Mouse (Mus musculus): ENCODE data around the gene Arhgap15.
"Not testable (repeated sequence)": the region's sequence is repeated elsewhere in the genome, so short reads cannot be mapped to it uniquely, and the experiment has no call there.

Arhgap15 gene

GRCm38 (mm10) chr2:43748287-43748983 lies at the start of gene Arhgap15:
Gene Arhgap15, plus strand, starts transcription at chr2:43748824.
- peak; percentile 23 for DNase-seq (ENCODE audit: low read depth, low spot score)

GRCm38 (mm10) chr2:43712611-43713138 lies 35.9 kb upstream of the Arhgap15 start:
- no peak for DNase-seq (ENCODE audit: low read depth, low spot score)

- peak; percentile 50 for DNase-seq (ENCODE audit: low read depth, low spot score)
These were observed 26.0 kb upstream of the Arhgap15 start for GRCm38 (mm10) chr2:43722446-43723103.

- DNase-seq (ENCODE audit: low read depth, low spot score) = no peak
These were observed 25.5 kb upstream of the Arhgap15 start for GRCm38 (mm10) chr2:43723104-43723541.

- no peak for DNase-seq (ENCODE audit: low read depth, low spot score)
These were observed 21.4 kb upstream of the Arhgap15 start for GRCm38 (mm10) chr2:43727181-43727580.

- no peak for DNase-seq (ENCODE audit: low read depth, low spot score)
These were observed 20.9 kb upstream of the Arhgap15 start for GRCm38 (mm10) chr2:43727693-43728092.

GRCm38 (mm10) chr2:43728831-43729230 lies 19.8 kb upstream of the Arhgap15 start:
- DNase-seq (ENCODE audit: low read depth, low spot score) = no peak

GRCm38 (mm10) chr2:43732396-43732795 lies 16.2 kb upstream of the Arhgap15 start:
- no peak for DNase-seq (ENCODE audit: low read depth, low spot score)

GRCm38 (mm10) chr2:43735071-43735470 lies 13.6 kb upstream of the Arhgap15 start:
- not testable (repeated sequence) for DNase-seq (ENCODE audit: low read depth, low spot score)

- no peak for DNase-seq (ENCODE audit: low read depth, low spot score)
These were observed 11.1 kb upstream of the Arhgap15 start for GRCm38 (mm10) chr2:43737546-43737945.

GRCm38 (mm10) chr2:43738562-43739112 lies 10.0 kb upstream of the Arhgap15 start:
- no peak for DNase-seq (ENCODE audit: low read depth, low spot score)

GRCm38 (mm10) chr2:43739190-43739818 lies 9.3 kb upstream of the Arhgap15 start:
- DNase-seq (ENCODE audit: low read depth, low spot score) = no peak

GRCm38 (mm10) chr2:43749321-43749720 lies 697 bp downstream of the Arhgap15 start:
- no peak for DNase-seq (ENCODE audit: low read depth, low spot score)

GRCm38 (mm10) chr2:43755899-43756298 lies 7.3 kb downstream of the Arhgap15 start:
- no peak for DNase-seq (ENCODE audit: low read depth, low spot score)

GRCm38 (mm10) chr2:43756626-43757025 lies 8.0 kb downstream of the Arhgap15 start:
- no peak for DNase-seq (ENCODE audit: low read depth, low spot score)

- no peak for DNase-seq (ENCODE audit: low read depth, low spot score)
These were observed 13.1 kb downstream of the Arhgap15 start for GRCm38 (mm10) chr2:43761735-43762134.

- DNase-seq (ENCODE audit: low read depth, low spot score) = no peak
These were observed 14.7 kb downstream of the Arhgap15 start for GRCm38 (mm10) chr2:43763279-43763678.

GRCm38 (mm10) chr2:43764456-43764855 lies 15.8 kb downstream of the Arhgap15 start:
- DNase-seq (ENCODE audit: low read depth, low spot score) = no peak

- DNase-seq (ENCODE audit: low read depth, low spot score) = no peak
These were observed 17.6 kb downstream of the Arhgap15 start for GRCm38 (mm10) chr2:43766200-43766599.

- no peak for DNase-seq (ENCODE audit: low read depth, low spot score)
These were observed 21.4 kb downstream of the Arhgap15 start for GRCm38 (mm10) chr2:43769850-43770570.

- DNase-seq (ENCODE audit: low read depth, low spot score) = peak; percentile 30
These were observed 24.0 kb downstream of the Arhgap15 start for GRCm38 (mm10) chr2:43772640-43773039.

Measured in skeletal muscle tissue, adult 2 months (tissue).